Mouse (Mus musculus): ENCODE results near the gene Efna2. TPM values are rescaled to one million over a fixed set of nuclear protein-coding genes. Genes with fewer than 3 reads are reported as not detected.

The Efna2 gene
- polyA plus RNA-seq, 1 experiment from 2014 or later: 26.8 TPM

- H3K4me2 ChIP-seq: peak overlapping the region; percentile 87
- no peaks in the 10 kb centered on the region for H3K9me3 ChIP-seq
- H3K36me3 ChIP-seq: peaks cover 31% of the 10 kb centered on the region
- peak overlapping the region; percentile 87 for H3K4me3 ChIP-seq
- no peak for ATAC-seq (ENCODE audit: insufficient number of reproducible peaks, insufficient read depth, low FRiP score, low TSS enrichment, low read depth)
- peak overlapping the region; percentile 97 for H3K27ac ChIP-seq
- peak overlapping the region; percentile 94 for H3K9ac ChIP-seq
- H3K27me3 ChIP-seq: no peaks in the 10 kb centered on the region
- peaks cover 48% of the 10 kb centered on the region for H3K4me1 ChIP-seq
- WGBS: 3% methylated on average over 10 of the region's 10 CpGs
Observed at GRCm38 (mm10) chr10:80227166-80227539, 47.9 kb downstream of the Efna2 start.

- Histone ChIP-seq H3K4me3 (peak overlapping the region; percentile 87), H3K9ac (peak overlapping the region; percentile 94), H3K27ac (peak overlapping the region; percentile 97), H3K27me3 (no peaks in the 10 kb centered on the region), H3K9me3 (no peaks in the 10 kb centered on the region), H3K4me1 (peaks cover 58% of the 10 kb centered on the region), H3K36me3 (peaks cover 41% of the 10 kb centered on the region), H3K4me2 (peak overlapping the region; percentile 87)
- 51% methylated on average over 15 of the region's 15 CpGs for WGBS
- no peak for ATAC-seq (ENCODE audit: insufficient number of reproducible peaks, insufficient read depth, low FRiP score, low TSS enrichment, low read depth)
Observed at GRCm38 (mm10) chr10:80227877-80228775, 48.8 kb downstream of the Efna2 start.

- H3K27me3 ChIP-seq: no peaks in the 10 kb centered on the region
- H3K27ac ChIP-seq: no peak overlapping the region
- 96% methylated on average over 13 of the region's 13 CpGs for WGBS
- no peak overlapping the region for H3K4me3 ChIP-seq
- no peaks in the 10 kb centered on the region for H3K9me3 ChIP-seq
- no peak overlapping the region for H3K4me2 ChIP-seq
- no peak overlapping the region for H3K9ac ChIP-seq
- peaks cover 98% of the 10 kb centered on the region for H3K36me3 ChIP-seq
- no peak for ATAC-seq (ENCODE audit: insufficient number of reproducible peaks, insufficient read depth, low FRiP score, low TSS enrichment, low read depth)
- H3K4me1 ChIP-seq: peaks cover 18% of the 10 kb centered on the region
Observed at GRCm38 (mm10) chr10:80236145-80236825, 57.0 kb downstream of the Efna2 start.

GRCm38 (mm10) chr10:80237020-80237419 lies 57.7 kb downstream of the Efna2 start:
- Histone ChIP-seq H3K4me3 (no peak overlapping the region), H3K36me3 (peaks cover 98% of the 10 kb centered on the region), H3K4me1 (peaks cover 19% of the 10 kb centered on the region), H3K9ac (no peak overlapping the region; the same call in 1 of the 2 replicates), H3K9me3 (no peaks in the 10 kb centered on the region), H3K27me3 (no peaks in the 10 kb centered on the region), H3K4me2 (no peak overlapping the region), H3K27ac (no peak overlapping the region)
- WGBS: 93% methylated on average over 4 of the region's 4 CpGs
- ATAC-seq (ENCODE audit: insufficient number of reproducible peaks, insufficient read depth, low FRiP score, low TSS enrichment, low read depth): no peak

GRCm38 (mm10) chr10:80238306-80238705 lies 59.0 kb downstream of the Efna2 start:
- Histone ChIP-seq H3K27me3 (no peaks in the 10 kb centered on the region), H3K4me2 (no peak overlapping the region), H3K4me3 (no peak overlapping the region), H3K9ac (no peak overlapping the region), H3K9me3 (no peaks in the 10 kb centered on the region), H3K27ac (no peak overlapping the region), H3K4me1 (peaks cover 7% of the 10 kb centered on the region), H3K36me3 (peaks cover 98% of the 10 kb centered on the region)
- ATAC-seq (ENCODE audit: insufficient number of reproducible peaks, insufficient read depth, low FRiP score, low TSS enrichment, low read depth): no peak
- 82% methylated on average over 3 of the region's 3 CpGs for WGBS

Other genes starting within 250 kb of the Efna2 start
- 97.7 and 106 TPM in 2 replicates for gene Wdr18, start 219.3 kb upstream of the Efna2 start, polyA plus RNA-seq (2015; fragmentation: Nextera tagmentation; extraction: Ambion mirVana)
- gene Grin3b, start 208.8 kb upstream of the Efna2 start, polyA plus RNA-seq (2015; fragmentation: Nextera tagmentation; extraction: Ambion mirVana): 0.52 and 0.83 TPM in 2 replicates
- gene Tmem259, start 195.2 kb upstream of the Efna2 start, polyA plus RNA-seq (2015; fragmentation: Nextera tagmentation; extraction: Ambion mirVana): 15.4 and 17.0 TPM in 2 replicates
- 298 and 319 TPM in 2 replicates for gene Cnn2, start 190.9 kb upstream of the Efna2 start, polyA plus RNA-seq (2015; fragmentation: Nextera tagmentation; extraction: Ambion mirVana)
- 2.2 and 2.6 TPM in 2 replicates for gene Abca7, start 183.0 kb upstream of the Efna2 start, polyA plus RNA-seq (2015; fragmentation: Nextera tagmentation; extraction: Ambion mirVana)
- gene Arhgap45, start 162.8 kb upstream of the Efna2 start, polyA plus RNA-seq (2015; fragmentation: Nextera tagmentation; extraction: Ambion mirVana): 3.9 and 4.6 TPM in 2 replicates
- 247 and 265 TPM in 2 replicates for gene Polr2e, start 139.7 kb upstream of the Efna2 start, polyA plus RNA-seq (2015; fragmentation: Nextera tagmentation; extraction: Ambion mirVana)
- gene Gpx4, start 132.3 kb upstream of the Efna2 start, polyA plus RNA-seq (2015; fragmentation: Nextera tagmentation; extraction: Ambion mirVana): 445 and 488 TPM in 2 replicates
- 15.8 and 16.1 TPM in 2 replicates for gene Sbno2, start 73.9 kb upstream of the Efna2 start, polyA plus RNA-seq (2015; fragmentation: Nextera tagmentation; extraction: Ambion mirVana)
- 18.5 and 19.0 TPM in 2 replicates for gene Stk11, start 63.7 kb upstream of the Efna2 start, polyA plus RNA-seq (2015; fragmentation: Nextera tagmentation; extraction: Ambion mirVana)
- 491 and 513 TPM in 2 replicates for gene Atp5d, start 40.9 kb upstream of the Efna2 start, polyA plus RNA-seq (2015; fragmentation: Nextera tagmentation; extraction: Ambion mirVana)
- gene Cbarp, start 38.6 kb upstream of the Efna2 start, polyA plus RNA-seq (2015; fragmentation: Nextera tagmentation; extraction: Ambion mirVana): 6.8 and 9.8 TPM in 2 replicates
- 21.2 and 25.7 TPM in 2 replicates for gene Midn, start 31.2 kb upstream of the Efna2 start, polyA plus RNA-seq (2015; fragmentation: Nextera tagmentation; extraction: Ambion mirVana)
- 142 and 162 TPM in 2 replicates for gene Cirbp, start 13.5 kb upstream of the Efna2 start, polyA plus RNA-seq (2015; fragmentation: Nextera tagmentation; extraction: Ambion mirVana)
- gene 1600002K03Rik, start 6.5 kb upstream of the Efna2 start, polyA plus RNA-seq (2015; fragmentation: Nextera tagmentation; extraction: Ambion mirVana): 11.0 and 11.6 TPM in 2 replicates
- gene Mum1, start 47.0 kb downstream of the Efna2 start, polyA plus RNA-seq (2015; fragmentation: Nextera tagmentation; extraction: Ambion mirVana): 96.1 and 97.6 TPM in 2 replicates
- 266 and 299 TPM in 2 replicates for gene Ndufs7, start 69.6 kb downstream of the Efna2 start, polyA plus RNA-seq (2015; fragmentation: Nextera tagmentation; extraction: Ambion mirVana)
- gene Gamt, start 81.5 kb downstream of the Efna2 start, polyA plus RNA-seq (2015; fragmentation: Nextera tagmentation; extraction: Ambion mirVana): 27.2 and 33.6 TPM in 2 replicates
- gene Dazap1, start 82.0 kb downstream of the Efna2 start, polyA plus RNA-seq (2015; fragmentation: Nextera tagmentation; extraction: Ambion mirVana): 66.0 and 70.6 TPM in 2 replicates
- 1,000 and 1,047 TPM in 2 replicates for gene Rps15, start 113.0 kb downstream of the Efna2 start, polyA plus RNA-seq (2015; fragmentation: Nextera tagmentation; extraction: Ambion mirVana)
- 9.3 and 9.4 TPM in 2 replicates for gene Apc2, start 116.5 kb downstream of the Efna2 start, polyA plus RNA-seq (2015; fragmentation: Nextera tagmentation; extraction: Ambion mirVana)
- gene 2310011J03Rik, start 141.1 kb downstream of the Efna2 start, polyA plus RNA-seq (2015; fragmentation: Nextera tagmentation; extraction: Ambion mirVana): 49.3 and 57.9 TPM in 2 replicates
- 4.4 and 4.9 TPM in 2 replicates for gene Pcsk4, start 150.0 kb downstream of the Efna2 start, polyA plus RNA-seq (2015; fragmentation: Nextera tagmentation; extraction: Ambion mirVana)
- gene Reep6, start 150.5 kb downstream of the Efna2 start, polyA plus RNA-seq (2015; fragmentation: Nextera tagmentation; extraction: Ambion mirVana): 6.0 and 6.3 TPM in 2 replicates
- gene Adamtsl5, start 168.9 kb downstream of the Efna2 start, polyA plus RNA-seq (2015; fragmentation: Nextera tagmentation; extraction: Ambion mirVana): 3.2 and 4.3 TPM in 2 replicates
- gene Plk5, start 177.0 kb downstream of the Efna2 start, polyA plus RNA-seq (2015; fragmentation: Nextera tagmentation; extraction: Ambion mirVana): 1.8 and 2.6 TPM in 2 replicates
- gene Mex3d, start 208.2 kb downstream of the Efna2 start, polyA plus RNA-seq (2015; fragmentation: Nextera tagmentation; extraction: Ambion mirVana): 8.9 and 10.4 TPM in 2 replicates
- gene Mbd3, start 220.1 kb downstream of the Efna2 start, polyA plus RNA-seq (2015; fragmentation: Nextera tagmentation; extraction: Ambion mirVana): 263 and 297 TPM in 2 replicates
- 447 and 479 TPM in 2 replicates for gene Uqcr11, start 227.3 kb downstream of the Efna2 start, polyA plus RNA-seq (2015; fragmentation: Nextera tagmentation; extraction: Ambion mirVana)